Mouse (Mus musculus) neutrophil, adult 5-6 weeks (primary cell): ENCODE measurements around the gene H2al2a. TPM values are rescaled to one million over a fixed set of nuclear protein-coding genes. Genes with fewer than 3 reads are reported as not detected.
"Not testable (repeated sequence)": the region's sequence is repeated elsewhere in the genome, so short reads cannot be mapped to it uniquely, and the experiment has no call there.

Source experiments
- ATAC-seq: fragments of 151-379, 151-347 bp; 2 replicates; pipeline ENCODE4 v1.8.0; 2017; ENCODE audit warnings: mild to moderate bottlenecking, moderate TSS enrichment; ENCODE audit not compliant: insufficient number of reproducible peaks, poor library complexity, low FRiP score, severe bottlenecking; ENCODE audit errors: extremely low read depth
- total RNA-seq: library from RNA; stranded (forward); fragments of 200-1000 nt; gene quantifications from 2 replicates; pipeline ENCODE4 v1.2.3, GENCODE M21; 2017

Gene H2al2a
- total RNA-seq, 1 experiment from 2014 or later = not detected

GRCm38 (mm10) chr2:17984774-17985173 is 12.0 kb downstream of the H2al2a start:
- no peak for ATAC-seq

GRCm38 (mm10) chr2:17982747-17983146 is 14.0 kb downstream of the H2al2a start:
- ATAC-seq = no peak

- ATAC-seq = no peak
Measured at GRCm38 (mm10) chr2:17978706-17979105, 18.1 kb downstream of the H2al2a start.

DNA sequence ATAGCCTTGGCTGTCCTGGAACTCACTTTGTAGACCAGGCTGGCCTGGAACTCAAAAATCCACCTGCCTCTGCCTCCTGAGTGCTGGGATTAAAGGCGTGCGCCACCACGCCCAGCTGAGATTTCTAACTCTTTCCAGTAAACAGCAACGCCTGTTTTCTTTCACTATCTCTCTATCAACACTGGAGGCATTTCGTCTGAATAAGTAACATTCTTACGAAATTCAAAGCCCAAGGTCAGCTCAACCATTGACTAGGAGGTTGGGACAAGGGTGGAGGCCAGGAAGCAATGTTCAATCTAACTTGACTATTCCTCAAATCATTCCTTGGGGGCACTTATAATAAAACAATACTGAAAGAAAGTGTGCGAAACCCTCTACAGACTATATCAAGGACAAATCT is 18.5 kb downstream of the H2al2a start:
- ATAC-seq = not testable (repeated sequence)

DNA sequence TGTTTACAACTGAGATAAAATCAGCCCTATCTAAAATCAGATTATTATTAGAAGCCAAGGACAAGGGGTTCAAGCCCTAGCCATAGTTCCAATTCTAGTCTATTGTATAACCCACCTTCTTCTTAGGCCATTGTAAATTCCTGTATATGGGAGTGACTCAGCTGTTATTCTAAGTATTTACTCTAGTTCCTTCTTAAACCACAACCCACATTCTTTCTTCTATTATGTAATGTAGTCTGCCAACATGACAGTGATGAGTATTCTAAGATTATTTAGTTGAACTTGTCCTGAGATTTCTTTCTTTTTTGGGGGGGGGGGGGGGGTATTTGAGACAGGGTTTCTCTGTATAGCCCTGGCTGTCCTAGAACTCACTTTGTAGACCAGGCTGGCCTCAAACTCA is 19.1 kb downstream of the H2al2a start:
- ATAC-seq = not testable (repeated sequence)

- no peak for ATAC-seq
Measured at GRCm38 (mm10) chr2:17975601-17976327, 21.0 kb downstream of the H2al2a start.

DNA sequence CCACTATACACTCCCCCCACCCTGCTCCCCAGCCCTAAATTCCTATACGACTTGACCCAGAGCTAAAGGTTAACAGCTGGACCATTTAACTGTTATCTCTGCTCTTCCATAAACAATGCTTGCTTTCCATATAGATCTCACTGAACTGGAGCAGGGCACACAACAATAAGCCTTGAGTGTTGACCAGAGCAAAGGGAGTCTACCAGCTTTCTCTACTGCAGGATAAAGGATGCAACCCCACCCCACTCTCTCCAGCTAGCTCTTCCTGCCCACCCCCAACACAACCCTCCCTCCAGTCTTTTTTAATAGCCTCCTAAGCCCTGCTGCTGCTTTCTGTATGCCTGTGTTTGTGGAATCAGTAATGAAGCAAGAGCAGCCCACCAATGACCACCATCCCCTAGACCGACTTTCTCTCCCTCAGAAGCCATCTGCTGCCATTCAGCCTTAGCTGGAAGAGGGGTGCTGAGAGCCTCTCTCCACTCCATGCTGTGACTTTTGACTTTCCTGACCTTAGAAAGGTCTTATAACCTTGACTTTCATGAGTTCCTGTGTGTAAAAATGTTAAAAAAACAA is 22.8 kb downstream of the H2al2a start:
- ATAC-seq = no peak

- ATAC-seq = no peak
Measured at GRCm38 (mm10) chr2:17973246-17973645, 23.5 kb downstream of the H2al2a start.

- ATAC-seq = no peak
Measured at GRCm38 (mm10) chr2:17972843-17973242, 23.9 kb downstream of the H2al2a start.

DNA sequence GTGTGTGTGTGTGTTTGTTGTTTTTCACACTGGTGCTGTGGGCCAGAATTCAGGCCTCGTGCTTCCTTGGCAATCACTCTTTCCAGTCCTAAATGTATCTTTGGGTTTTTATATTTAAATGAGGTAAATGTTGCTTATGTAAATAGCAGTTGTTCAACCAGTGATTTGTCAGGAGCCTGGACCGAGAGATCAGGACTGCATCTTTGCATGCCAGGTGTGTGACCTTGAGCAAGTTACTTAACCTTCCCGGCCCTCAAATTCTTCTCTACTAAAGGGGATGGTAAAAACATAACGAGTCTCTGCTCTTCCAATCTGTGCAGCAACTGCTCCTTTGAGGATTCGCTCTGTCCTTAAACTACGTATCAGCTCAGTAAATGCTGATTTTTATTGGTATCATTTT is 25.4 kb downstream of the H2al2a start:
- ATAC-seq = no peak

DNA sequence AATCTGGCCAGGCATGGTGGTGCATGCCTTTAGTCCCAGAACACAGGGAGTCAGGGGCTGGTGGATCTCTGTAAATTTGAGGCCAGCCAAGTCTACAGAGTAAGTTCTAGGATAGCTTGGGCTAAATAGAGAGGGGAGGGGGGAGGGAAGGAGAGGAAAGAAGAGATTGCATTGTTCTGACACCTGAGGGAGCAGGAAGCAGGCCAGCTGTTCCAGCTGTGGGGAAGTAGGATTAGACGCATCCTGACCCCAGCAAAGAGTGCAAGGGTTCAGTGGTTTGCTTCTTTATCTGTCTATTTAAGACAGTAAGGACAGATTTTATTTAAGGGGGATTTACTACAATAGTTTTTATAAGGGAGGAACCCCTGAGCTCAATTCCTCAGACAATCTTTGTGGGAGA is 26.1 kb downstream of the H2al2a start:
- no peak for ATAC-seq

DNA sequence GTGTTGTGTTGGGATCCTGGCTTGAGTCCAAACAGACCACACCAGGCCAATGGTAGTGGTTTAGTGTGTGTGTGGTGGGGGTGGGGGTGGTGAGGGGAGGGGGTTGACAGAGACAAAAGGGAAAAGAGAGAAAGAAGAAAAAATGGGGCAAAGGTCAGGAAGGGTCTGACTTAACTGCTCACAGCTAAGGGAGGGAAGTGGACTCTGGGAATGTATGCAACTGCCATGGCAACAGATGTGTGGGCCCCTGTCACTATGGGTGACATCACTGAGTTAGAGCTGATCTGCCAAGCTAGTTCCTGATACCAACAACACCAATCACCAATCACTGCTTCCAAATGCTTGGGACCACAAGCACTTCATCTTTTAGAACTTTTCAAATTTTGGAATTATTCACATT is 26.6 kb downstream of the H2al2a start:
- ATAC-seq = no peak

DNA sequence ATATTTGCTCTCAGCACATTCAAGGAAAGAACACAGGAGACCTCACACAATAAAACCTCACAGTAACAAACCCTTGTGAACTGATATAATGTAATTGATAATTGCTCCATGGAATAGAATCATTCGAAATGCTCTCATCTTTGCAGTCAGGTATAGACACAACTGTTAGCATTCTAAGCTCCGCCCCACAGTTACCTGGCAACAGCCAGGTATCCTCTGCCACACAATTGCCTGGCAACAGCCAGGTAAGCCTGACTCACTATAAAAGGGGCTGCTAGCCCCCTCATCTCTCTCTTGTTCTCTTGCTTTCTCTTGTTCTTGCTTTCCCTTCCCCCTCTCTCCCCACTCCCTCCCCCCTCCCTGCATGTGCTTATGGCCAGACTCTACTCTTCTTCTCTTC is 28.2 kb downstream of the H2al2a start:
- ATAC-seq = no peak

DNA sequence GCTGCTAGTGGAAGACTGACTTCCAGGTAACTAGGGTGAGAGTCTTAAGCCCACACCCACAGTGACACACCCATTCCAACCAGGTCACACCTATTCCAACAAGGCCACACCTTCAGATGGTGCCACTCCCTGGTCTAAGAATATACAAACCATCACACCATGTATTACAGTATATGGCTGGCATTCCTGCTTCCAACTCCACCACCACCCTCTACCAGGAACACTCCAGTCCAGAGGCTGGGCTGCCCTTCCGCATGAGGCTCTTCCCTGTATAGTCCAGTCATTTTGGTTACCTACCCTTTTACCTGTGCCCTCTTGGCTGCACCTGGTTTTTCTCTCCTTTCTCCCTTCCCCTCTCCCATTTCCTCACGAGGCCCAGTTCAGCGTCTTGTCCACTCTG is 28.7 kb downstream of the H2al2a start:
- ATAC-seq = not testable (repeated sequence)

- ATAC-seq = no peak
Measured at GRCm38 (mm10) chr2:17959501-17959900, 37.3 kb downstream of the H2al2a start.

DNA sequence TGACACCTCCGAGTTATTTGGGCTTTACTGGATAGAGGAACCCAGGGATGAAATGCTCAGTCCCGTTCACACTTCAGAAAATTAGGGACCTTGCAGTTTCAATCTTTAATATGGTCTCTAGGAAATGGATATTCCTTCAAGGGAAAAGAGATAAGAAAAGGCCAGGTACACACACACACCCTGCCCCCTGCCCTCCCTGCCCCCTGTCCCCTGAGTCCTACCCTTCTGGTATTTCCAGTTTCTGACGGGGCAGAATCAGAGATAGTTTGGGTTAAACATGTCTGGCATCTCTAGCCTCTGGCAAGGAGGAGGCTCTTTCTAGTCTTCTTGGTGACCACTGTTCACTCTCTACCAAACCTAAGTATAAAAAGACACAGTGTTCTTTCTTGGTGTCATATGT is 49.9 kb downstream of the H2al2a start:
- no peak for ATAC-seq

Other genes starting within 250 kb of the H2al2a start
- gene A930004D18Rik, start 40.8 kb upstream of the H2al2a start, total RNA-seq = 0.12 TPM in 1 of 2 replicates, not detected in the other
- gene Skida1, start 52.1 kb upstream of the H2al2a start, total RNA-seq = 0.23 and 0.37 TPM in 2 replicates
- 84.6 and 95.8 TPM in 2 replicates for gene Mllt10, start 58.3 kb upstream of the H2al2a start, total RNA-seq